Mouse (Mus musculus) thymus, postnatal 4 days (tissue): ENCODE results near the gene Prrt4.
"Not testable (repeated sequence)": the region's sequence is repeated elsewhere in the genome, so short reads cannot be mapped to it uniquely, and the experiment has no call there.

Source experiments
- DNase-seq: peaks from one replicate; pipeline ENCODE4 v3.0.0; 2021

Gene Prrt4

DNA sequence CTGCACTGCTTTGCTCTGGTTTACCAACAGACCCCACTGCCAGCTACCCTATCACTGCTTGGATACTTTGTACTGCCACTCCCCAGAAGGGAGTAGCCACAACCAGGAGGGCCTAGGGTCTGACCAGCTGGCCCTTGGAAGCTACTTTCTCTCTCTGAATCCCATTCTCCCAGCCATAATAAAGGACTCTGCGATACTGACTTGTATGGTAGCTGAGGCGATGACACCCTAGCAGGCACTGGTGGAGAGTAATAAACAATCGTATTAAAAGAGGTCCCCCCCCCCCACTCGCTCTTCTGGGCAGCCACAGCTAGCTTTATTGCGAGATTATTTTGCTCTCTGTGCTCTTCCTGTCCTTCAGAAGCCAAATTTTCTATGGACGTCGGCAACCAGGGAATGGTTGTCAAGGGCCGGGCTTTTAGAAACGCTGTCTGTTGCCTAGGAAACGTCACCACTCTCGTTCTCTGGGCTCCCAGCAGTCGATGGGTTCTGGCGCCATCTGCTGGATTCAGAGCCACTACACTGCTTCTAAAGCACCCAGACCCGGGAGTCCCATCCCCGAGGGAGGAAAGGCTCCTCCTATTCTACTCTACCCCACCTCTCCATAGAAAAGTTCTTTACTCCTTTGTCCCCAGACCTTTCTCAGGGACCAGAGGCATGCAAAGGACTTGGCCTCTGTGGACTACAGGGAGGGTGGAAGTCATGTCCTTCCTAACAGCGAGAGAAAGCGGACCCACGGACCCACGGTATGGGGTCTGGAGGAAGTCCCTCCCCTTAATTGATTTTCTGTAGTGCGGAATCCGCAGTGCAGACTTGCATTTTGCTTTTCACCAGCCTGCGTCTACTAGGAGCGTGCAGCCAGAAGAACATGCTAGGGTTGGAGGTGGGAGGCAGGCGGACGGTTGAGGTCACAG lies 19.2 kb upstream of the Prrt4 start:
- peak; percentile 92 for DNase-seq

DNA sequence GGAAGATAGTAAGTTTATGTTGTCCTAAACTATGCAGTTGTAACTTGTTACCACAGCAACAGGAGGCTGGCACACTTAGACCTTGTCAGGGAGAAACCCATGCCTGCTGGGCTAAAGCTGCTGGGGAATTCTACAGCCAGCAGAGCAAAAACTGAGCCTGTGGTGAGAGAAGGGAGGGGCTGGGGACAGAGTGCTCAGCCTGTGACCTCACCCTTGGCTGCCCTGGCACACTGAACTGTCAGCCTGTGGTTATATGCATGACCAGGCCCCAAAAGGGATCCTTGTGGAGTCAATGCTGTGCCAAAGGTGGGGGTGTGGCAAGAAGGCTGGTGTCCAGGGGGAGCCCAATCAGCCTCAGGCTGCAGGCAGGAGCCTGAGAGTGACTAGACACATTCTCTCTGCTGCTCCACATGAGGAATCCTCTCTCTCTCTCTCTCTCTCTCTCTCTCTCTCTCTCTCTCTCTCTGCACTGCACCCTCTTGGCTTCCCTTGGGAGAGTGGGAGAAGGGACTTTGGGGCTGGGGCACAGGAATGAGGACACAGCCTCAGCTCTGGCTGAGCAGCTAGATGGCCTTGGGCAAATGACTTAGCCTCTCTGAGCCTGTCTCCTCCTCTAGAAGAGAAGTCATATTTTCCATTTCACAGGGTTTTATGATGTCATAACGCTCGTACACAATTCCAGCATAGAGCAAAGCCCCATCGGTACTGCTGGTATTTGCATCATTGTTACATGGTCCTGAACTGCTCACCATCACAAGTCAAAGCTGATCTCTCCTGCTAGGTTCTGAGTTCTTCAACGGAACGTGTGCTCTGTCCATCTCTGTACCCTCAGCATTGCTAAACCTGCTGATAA lies 16.7 kb upstream of the Prrt4 start:
- DNase-seq, result peak; percentile 6

DNA sequence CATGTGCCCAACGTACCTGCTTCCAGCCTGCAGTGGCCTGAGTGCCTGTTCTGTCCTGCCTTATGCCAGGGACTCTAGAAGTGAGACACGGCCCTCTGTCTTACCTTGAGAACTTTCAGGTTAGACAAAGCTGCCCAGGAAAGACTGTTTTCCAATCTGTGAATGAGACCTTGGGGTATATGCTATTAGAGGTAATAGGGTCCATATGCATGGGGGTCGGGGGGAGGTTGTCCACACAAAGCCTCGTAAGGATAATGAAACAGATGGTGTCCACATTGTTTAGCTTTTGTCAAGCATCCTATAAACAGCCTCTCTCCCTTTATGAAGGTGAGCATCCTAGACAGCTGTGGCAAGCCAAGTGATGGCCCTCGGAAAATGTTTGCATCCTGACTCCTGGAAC lies 15.8 kb upstream of the Prrt4 start:
- DNase-seq, result no peak

DNA sequence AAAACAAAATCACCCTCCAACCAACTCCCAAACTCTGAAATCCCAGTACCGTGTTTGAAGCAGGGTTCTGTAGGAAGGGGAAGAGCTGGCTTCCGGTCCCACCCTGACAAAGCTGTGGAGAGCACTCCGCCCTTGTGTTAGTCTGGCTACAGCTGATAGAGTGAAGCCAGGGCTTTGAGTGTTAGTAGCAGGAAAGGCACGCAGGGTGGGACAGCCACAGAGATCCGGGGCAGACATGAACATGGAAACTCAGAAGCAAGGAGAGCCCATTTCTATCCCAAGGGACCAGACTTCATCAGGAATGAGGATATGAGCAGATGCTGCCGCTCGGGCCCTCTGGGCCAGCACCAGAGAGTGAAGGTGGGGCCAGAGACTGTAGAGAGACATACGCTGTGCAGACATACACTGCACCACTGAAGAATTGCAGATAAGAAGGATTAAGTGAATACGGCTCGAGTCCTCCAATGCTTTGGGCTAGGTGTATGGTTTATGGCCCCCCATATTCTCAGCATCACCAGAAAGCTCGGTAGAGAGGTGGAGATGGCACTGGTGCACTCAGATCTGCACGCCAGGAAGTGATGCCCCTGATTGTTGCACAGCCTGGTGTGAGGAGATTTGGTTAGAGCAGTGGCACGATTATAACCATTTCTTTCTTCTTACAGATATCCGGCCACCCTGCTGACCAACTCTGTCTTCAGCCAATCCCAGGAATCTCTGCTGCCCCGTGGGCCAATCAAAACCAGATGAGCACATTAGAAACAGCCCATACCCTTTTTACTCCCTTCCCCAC lies 14.8 kb upstream of the Prrt4 start:
- DNase-seq, result peak; percentile 5

DNA sequence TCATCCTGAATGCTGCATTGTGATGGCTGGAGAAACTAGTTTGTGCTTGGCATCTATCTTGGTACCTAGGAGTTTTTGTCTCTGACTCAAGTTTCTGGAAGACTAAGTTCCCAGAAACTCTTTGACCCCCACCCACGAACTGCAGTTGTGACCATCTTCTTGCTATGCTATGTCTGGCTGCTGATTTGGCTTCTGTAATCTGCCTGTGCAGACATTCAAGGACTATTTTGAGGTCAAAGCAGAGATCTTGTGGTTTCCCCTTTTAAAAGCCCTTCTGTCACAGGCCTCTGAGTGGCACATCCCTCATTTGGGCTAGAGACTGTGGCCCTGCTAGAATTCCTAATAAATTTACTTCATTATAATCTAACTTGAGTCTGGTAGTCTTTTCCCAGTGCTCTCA lies 8.6 kb upstream of the Prrt4 start:
- no peak for DNase-seq

DNA sequence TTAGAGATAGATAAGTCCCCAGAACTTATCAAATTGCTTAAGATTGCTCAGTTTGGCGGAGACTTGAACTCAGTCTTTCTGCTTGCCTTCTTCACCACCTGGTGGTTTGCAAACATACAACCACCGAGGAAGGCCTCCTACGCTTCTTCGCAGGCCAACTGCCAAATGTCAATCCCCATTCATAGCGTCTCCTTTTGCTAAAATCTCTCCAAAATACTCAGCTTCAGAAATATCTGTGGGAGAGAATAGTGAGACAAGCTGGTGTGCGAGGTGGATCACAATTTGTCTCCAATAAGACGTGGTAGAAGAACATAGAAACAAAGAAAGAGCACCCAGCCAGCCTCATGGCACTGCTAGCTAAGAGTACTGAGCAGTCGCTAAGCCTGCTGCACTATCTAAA lies 459 bp upstream of the Prrt4 start:
- no peak for DNase-seq

DNA sequence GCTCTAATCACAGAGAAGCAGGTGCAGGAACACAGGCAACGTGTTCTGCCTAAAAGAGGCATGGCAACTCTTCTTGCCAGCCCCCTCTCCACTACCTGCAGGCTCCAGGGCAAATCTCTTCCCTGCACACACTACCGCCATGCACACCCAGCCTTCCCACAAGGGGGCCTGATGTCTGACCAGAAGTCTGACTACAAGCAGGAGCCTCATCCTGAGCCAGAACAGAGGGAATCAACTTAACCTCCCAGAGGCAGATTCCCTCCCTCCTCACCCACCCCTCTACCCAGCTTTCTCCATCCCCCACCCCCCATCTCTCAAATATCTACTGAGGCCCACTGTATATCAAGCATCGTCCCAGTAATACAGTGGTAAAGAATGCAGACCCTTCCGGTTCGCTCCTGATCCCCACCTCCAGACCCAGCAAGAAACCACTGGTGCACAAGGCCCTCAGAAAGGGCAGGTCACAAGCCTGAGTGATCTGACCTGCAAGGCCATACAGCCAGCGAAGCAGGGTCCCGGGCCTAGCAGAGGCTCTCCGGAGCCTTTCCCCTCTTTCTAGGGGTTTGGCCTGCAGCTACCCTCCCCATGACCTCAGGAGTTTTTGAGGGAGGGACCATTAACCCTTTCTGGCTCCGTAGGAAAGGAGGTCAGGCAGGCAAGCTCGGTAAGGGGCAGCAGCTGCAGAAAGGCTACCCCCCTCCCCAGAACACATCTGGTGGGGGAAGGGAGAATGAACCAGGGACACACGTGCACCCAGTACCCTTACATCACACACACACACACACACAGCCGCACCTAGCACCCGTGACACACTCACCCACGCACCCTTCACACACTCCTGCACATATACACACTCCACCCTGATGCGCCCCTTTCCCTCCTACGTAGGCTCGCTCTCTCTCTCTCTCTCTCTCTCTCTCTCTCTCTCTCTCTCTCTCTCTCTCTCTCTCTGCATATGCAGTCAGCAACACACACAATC lies 1.2 kb downstream of the Prrt4 start:
- no peak for DNase-seq

DNA sequence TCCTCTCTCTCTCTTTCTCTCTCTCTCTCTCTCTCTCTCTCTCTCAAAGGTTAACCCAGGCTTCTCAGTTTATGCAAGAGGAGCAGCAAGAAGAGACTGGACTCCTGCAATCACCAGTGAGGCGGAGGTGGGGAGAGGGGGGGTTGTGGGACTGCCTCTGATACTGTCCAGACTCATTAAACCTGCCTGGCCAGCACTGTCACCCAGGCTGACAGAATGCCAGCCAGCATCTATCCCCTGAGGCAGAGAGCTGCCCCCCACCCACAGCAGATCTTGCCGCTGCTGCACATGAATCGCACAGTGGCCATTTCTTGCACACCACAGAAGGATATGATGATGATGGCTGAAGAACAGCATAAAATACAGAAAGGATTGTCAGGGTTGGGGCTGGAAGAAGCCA lies 4.3 kb downstream of the Prrt4 start:
- DNase-seq, result no peak

DNA sequence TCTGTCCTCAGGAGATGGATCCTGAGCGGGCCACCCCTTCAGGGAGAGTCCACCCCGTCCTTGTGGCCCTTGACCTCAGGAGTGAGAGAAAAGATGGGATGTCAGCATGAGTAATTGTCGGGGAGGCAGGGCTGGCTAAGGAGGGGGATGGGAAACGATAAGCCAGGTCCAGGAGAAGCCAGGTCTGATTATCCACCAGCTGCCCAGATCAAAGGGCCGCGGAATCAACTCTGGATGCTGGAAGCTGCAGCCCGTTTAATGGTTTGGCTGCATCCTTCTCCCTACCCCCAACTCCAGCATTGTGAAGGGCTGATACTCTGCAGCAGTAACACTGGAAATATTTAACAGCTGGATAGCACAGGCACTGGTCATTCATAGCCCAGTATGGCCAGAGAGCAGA lies 5.0 kb downstream of the Prrt4 start:
- DNase-seq, result no peak

DNA sequence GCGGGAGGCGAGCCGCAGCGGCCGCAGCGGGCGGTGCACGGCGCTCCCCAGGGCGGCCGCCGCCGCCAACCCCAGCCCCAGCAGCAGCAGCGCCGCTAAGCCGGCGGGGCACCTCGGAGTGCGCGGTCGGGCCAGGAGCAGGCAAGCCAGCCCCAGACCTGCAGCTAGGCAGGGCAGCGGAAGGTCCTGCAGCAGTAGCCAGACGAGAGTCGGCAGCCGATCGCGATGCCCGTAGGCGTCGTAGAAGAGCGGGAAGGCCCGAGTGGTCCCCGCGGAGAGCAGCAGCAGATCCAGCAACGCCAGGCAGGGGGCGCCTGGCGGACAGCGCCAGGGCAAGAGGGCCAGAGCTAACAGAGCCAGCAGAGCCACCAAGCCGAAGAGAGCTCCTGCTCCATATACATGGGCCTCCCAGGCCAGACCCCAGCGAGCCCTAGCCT lies 8.4 kb downstream of the Prrt4 start:
- peak; percentile 85 for DNase-seq

DNA sequence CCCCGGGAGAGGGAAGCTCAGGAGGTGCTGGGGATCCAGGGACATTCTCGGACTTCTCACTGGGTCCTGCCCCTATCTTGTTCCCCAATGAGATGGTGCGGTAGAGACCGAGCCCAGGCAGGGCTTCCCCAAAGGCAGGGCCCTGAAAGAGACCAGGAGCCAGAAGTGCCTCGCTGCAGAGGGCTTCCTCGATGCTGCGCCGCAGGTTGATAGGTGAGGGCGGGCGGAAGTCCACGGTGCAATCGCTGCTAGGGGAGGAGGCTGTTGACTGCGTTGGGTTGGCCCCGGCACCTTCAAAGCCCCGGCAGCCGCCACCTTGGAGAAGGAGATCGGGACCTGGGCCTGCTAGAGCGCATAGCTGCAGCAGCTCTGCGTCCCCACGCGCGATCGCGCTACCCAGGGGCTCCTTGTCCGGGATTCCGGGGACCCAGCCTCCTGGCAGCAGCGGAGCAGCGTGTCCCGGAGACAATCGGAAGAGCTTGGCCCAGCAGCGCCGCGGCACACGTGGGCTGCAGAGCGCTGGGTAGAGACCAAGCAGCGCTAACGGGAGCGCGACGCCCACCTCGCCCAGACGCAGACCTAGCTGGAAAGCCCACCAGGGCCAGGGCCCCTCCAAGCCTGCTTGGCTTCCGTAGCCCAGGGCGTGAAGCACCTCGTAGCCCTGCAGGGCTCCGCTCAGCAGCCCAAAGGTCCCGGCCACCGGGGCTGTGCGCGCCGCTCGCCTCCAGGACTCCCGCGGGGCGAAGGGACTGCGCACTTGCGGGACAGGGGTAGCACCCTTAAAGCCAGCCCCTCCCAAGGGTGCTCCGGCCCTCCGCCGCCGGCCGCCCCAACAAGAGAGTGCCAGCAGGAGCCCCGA lies 9.1 kb downstream of the Prrt4 start:
- peak; percentile 82 for DNase-seq

DNA sequence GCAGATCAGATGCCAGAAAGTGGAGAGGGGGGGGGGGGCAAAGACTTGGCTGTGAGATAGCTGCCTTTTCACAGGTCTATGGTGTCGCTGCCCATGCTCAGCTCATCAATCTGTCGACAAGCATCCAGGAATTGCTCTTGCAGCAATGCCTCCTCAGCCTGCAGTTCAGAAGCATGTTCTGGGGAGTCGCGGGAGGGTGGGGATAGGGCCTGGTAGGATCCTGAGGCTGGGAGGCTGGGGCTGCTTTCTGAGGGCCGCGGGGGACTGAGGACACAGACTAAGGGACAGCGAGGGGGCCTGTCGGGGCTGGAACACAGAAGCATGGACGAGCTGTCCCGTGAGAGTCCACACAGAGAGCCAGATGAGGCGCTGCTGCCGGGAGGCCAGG lies 9.7 kb downstream of the Prrt4 start:
- DNase-seq, result no peak

DNA sequence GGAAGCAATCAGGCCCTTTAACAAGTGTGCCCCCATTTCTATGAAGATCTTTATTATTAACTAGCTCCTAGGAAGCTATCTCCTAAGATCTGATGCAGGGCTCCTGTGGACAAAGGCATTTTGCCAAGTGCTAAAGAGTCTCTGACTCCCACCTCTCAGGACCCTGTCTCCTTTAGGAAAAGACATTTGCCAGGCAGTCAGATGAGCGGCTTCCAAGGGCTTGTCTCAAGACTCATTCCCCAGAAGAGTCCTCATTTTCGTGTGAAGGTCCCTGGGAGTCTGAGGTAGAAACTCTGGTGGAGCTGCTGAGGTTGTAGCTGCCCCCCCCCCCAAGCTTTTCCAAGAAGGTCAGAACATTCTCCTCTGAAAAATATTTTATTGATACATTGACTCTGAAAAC lies 10.5 kb downstream of the Prrt4 start:
- DNase-seq, result no peak

DNA sequence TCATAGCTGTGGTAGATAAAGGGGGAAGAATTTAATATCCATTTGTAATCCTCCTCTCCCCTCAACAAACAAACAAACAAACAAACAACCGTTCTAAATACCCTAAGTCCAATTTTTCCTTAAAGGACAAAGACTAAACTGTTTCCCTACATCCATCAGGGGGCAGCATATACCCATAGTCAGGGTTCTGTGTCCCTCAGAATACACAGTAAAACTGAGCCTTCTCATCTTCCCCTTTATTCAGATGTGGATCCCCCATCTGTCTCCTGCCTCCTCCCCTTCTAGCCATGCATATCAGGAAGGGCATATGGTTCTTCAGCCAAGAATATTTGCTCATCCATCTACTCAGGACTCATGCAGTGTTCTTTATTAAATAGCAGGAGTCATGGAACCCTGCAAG lies 13.2 kb downstream of the Prrt4 start:
- peak; percentile 34 for DNase-seq

DNA sequence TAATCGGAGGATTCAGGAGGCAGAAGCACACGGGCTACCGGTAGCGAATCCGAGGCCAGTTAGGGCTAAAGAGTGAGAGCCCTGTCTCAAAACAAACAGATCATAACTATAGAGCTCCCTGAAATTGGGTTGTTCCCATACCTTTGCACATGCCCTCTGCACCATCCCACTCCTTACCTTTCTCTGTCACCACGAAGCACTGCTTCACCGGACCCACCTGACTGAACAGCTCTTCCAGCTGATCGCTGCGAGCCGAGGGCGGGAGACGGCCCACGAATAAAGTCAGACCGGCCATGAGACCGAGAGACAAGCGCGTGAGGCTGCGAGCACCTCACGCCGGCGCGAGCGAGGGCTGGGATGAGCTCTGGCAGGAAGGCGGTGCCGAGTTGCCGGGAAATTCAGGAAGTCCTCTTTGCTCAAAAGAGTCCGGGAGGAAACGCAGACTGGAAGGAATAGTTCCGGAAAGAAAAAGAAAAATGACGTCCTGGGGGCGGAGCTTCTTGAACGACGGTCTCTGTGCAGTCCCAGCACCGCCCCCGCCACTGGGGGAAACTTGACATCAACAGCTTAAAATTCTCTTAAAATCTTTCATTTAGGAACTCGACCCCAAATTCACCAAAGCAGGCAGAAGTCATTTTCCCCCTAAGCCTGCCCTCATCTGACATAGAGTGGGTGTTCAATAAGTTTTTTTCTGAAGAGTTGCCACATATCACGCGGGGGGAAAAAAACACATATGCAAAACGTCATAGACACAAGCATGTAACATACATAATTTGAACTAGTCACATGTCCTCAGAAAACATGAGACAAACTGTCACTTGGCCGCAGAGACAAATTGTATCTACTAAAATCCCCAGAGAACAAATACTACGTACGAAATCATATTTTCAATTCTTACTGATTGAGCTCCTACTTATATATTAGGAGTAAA lies 14.8 kb downstream of the Prrt4 start, which contains the start of gene Rbm28:
TSS of gene Rbm28 (minus strand) at position 693 of the 931 bp plus-strand sequence.
- peak; percentile 88 for DNase-seq

DNA sequence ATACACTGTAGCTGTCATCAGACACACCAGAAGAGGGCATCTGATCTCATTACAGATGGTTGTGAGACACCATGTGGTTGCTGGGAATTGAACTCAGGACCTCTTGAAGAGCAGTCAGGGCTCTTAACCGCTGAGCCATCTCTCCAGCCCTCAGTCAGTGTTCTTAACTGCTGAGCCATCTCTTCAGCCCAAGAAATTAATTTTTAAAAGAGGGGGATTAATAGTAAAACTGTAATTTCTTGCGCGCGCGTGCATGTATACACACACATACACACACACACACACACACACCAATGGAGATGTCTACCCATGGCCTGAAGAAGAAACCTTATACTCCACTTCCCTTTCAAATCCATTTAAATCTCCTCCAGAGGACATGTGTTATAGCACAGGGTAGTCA lies 18.1 kb downstream of the Prrt4 start:
- not testable (repeated sequence) for DNase-seq

DNA sequence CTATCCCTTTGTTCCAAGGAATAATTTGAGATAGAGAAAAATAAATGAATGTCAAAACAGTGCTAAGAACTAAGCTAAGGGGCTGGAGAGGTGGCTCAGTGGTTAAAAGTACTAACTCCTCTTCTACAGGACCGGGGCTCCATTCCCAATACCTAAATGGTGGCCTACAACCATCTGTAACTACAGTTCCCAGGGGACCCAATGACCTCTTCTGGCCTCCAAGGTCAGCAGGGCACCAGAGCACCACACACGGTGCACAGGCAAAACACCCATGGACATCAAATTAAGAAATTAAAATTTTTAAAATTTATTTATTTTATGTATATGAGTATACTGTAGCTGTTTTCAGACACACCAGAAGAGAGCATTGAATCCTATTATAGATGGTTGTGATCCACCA lies 18.6 kb downstream of the Prrt4 start:
- DNase-seq, result no peak

DNA sequence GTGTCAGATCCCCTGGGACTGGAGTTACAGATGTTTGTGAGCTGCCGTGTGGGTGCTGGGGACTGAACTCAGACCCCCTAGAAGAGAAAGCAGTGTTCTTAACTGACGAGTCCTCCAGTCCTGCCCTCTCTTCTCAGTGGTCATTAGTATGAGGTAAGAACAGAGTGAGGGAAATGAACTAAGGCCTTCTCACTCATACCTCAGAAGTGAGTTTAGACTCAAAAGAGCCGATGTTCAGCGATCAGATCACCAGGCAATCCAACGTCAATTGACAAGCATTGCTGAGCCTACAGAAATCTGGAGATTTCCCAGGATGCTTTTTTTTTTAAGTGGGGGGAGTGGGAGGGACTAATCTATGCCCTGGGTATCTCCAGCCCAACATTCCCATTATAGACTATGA lies 23.1 kb downstream of the Prrt4 start:
- DNase-seq, result no peak

DNA sequence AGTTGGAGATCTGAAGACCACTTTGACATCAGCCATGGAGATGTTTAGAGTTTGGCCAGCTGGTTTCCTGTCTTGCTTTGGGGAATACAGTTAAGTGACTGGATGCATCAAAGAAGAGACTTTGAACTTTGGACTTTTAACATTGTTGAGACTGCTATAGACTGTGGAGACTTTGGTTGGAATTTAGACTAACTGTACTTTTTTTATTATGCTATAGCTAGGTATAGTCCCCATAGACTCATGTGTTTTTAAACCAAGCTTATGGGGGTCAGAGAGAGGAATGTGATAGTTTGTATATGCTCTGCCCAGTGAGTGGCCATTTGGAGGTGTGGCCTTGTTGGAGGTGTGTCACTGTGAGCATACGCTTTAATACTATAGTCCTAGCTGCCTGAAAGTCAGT lies 29.4 kb downstream of the Prrt4 start:
- DNase-seq, result no peak
